ENCODE assay signal across 22 mouse cellular contexts in the genomic region with DNA sequence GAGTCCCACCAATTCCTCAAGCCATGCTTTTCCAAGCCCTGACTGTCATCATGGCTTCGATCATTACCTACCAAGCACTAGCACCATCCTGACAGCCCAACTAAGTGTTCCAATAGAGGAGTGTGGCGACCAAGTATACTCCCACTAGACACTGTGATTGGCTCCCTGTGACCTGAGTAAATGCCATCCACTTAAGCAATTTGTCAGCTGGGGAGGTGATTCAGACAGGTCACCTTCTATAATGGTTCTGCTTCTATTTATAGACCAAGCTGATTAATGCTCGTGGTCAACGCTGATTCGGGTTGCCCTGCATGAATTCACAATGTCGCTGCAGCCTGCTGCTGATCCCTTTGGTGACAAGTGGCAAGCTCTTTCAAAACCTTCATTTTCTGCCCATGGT. TPM values are rescaled to one million over a fixed set of nuclear protein-coding genes. Genes with fewer than 3 reads are reported as not detected.
A peak's percentile ranks its signal among the peaks of the same experiment; 100 is the strongest.
DNase-seq lines count a peak whose midpoint lies in the region; ATAC-seq and TF ChIP-seq lines count a peak whose summit lies in the region.
"Had no signal": no experiment of that assay in that cellular context is flagged by ENCODE, and none has a peak within 500 bp of the region (broad histone marks: within the 10 kb centered on the region; RNA-seq: fewer than 3 reads in every experiment).

No protein-coding gene starts in this region.

- no peaks in the 10 kb centered on the region for H3K4me1 ChIP-seq in forebrain, postnatal 0 days (ENCODE audit: insufficient read depth)
- no peaks in the 10 kb centered on the region for H3K4me1 ChIP-seq in forebrain, embryonic 16.5 days (replicated peaks; ENCODE audit: control insufficient read depth, insufficient read depth, low read length)
- peaks cover 3% of the 10 kb centered on the region; the same call in 1 of the 2 replicates for H3K4me1 ChIP-seq in kidney, adult 2 months (ENCODE audit: control insufficient read depth, insufficient read depth, low read length)
- peaks cover 9% of the 10 kb centered on the region for H3K4me1 ChIP-seq in heart, embryonic 10.5 days
- H3K4me1 ChIP-seq: embryonic facial prominence, embryonic 15.5 days; forebrain, embryonic 10.5 days; liver, embryonic 12.5 days had no signal

- WGBS in forebrain, postnatal 0 days: 68% methylated on average over 6 of the region's 6 CpGs
- WGBS in forebrain, embryonic 16.5 days: 81% methylated on average over 6 of the region's 6 CpGs
- WGBS in kidney, adult 2 months: 53% methylated on average over 6 of the region's 6 CpGs
- 50% methylated on average over 6 of the region's 6 CpGs for WGBS in heart, embryonic 10.5 days

- no peak for TF ChIP-seq CTCF in forebrain, postnatal 0 days (IDR thresholded peaks at IDR 0.05; ENCODE audit: low read depth)
- TF ChIP-seq CTCF in kidney, adult 2 months (conservative IDR thresholded peaks at IDR 0.05; ENCODE audit: insufficient read depth, insufficient read length, low read depth, low read length): no peak
- TF ChIP-seq CTCF in layer of hippocampus, adult 2 months (conservative IDR thresholded peaks at IDR 0.05): no peak

- no peak overlapping the region for H3K27ac ChIP-seq in forebrain, postnatal 0 days (ENCODE audit: low read depth, low read length)
- H3K27ac ChIP-seq in forebrain, embryonic 16.5 days (ENCODE audit: low read length): no peak overlapping the region
- 0 out of 2 replicates have a peak overlapping the region, but pooled peaks have one; percentile 11 for H3K27ac ChIP-seq in kidney, adult 2 months (ENCODE audit: insufficient read depth, low read depth, low read length)
- 0 out of 2 replicates have a peak overlapping the region, but pooled peaks have one; percentile 30 for H3K27ac ChIP-seq in heart, embryonic 10.5 days
- no peak overlapping the region for H3K27ac ChIP-seq in layer of hippocampus, adult 2 months
- H3K27ac ChIP-seq: embryonic facial prominence, embryonic 15.5 days; forebrain, embryonic 10.5 days; left cerebral cortex, adult 2 months; liver, embryonic 12.5 days had no signal

- H3K27me3 ChIP-seq in forebrain, postnatal 0 days (ENCODE audit: insufficient read depth, low read length): no peaks in the 10 kb centered on the region
- H3K27me3 ChIP-seq in forebrain, embryonic 16.5 days (replicated peaks; ENCODE audit: control insufficient read depth, insufficient read depth, low read length): no peaks in the 10 kb centered on the region
- H3K27me3 ChIP-seq in kidney, adult 2 months (replicated peaks; ENCODE audit: control insufficient read depth, insufficient read depth, low read length): no peaks in the 10 kb centered on the region
- H3K27me3 ChIP-seq in heart, embryonic 10.5 days (ENCODE audit: insufficient read depth, poor library complexity, severe bottlenecking): no peaks in the 10 kb centered on the region
- H3K27me3 ChIP-seq: embryonic facial prominence, embryonic 15.5 days; liver, embryonic 12.5 days had no signal

- TF ChIP-seq POLR2A in kidney, adult 2 months (IDR thresholded peaks at IDR 0.05; ENCODE audit: low read depth, low read length): no peak

- H3K4me2 ChIP-seq in forebrain, postnatal 0 days (ENCODE audit: low read depth): no peak overlapping the region
- no peak overlapping the region for H3K4me2 ChIP-seq in forebrain, embryonic 16.5 days (ENCODE audit: low read length)
- H3K4me2 ChIP-seq: embryonic facial prominence, embryonic 15.5 days; liver, embryonic 12.5 days; lung, embryonic 14.5 days; midbrain, embryonic 11.5 days had no signal

- no peak overlapping the region for H3K4me3 ChIP-seq in forebrain, postnatal 0 days (ENCODE audit: low read depth, low read length)
- H3K4me3 ChIP-seq in forebrain, embryonic 16.5 days (replicated peaks; ENCODE audit: low read length): no peak overlapping the region
- no peak overlapping the region for H3K4me3 ChIP-seq in kidney, adult 2 months (ENCODE audit: insufficient read depth, low read depth, low read length)
- H3K4me3 ChIP-seq in heart, embryonic 10.5 days: no peak overlapping the region
- H3K4me3 ChIP-seq in layer of hippocampus, adult 2 months: no peak overlapping the region
- H3K4me3 ChIP-seq: embryonic facial prominence, embryonic 15.5 days; forebrain, embryonic 10.5 days; left cerebral cortex, adult 2 months; liver, embryonic 12.5 days had no signal

- H3K36me3 ChIP-seq in forebrain, postnatal 0 days (ENCODE audit: insufficient read depth): no peaks in the 10 kb centered on the region
- H3K36me3 ChIP-seq in forebrain, embryonic 16.5 days (ENCODE audit: control insufficient read depth, insufficient read depth): no peaks in the 10 kb centered on the region
- H3K36me3 ChIP-seq in kidney, adult 2 months (ENCODE audit: control insufficient read depth, insufficient read depth, low read length): no peaks in the 10 kb centered on the region
- H3K36me3 ChIP-seq in heart, embryonic 10.5 days: no peaks in the 10 kb centered on the region
- H3K36me3 ChIP-seq: embryonic facial prominence, embryonic 15.5 days; forebrain, embryonic 10.5 days; liver, embryonic 12.5 days had no signal

- peak; percentile 61 for ATAC-seq in forebrain, postnatal 0 days
- ATAC-seq in forebrain, embryonic 16.5 days: no peak
- no peak for ATAC-seq in megakaryocyte, adult 5-6 weeks (ENCODE audit: poor library complexity, severe bottlenecking)
- ATAC-seq: activated CD4-positive, CD25-positive, alpha-beta regulatory T cell, adult 4 months; liver, embryonic 12.5 days had no signal

- no peaks in the 10 kb centered on the region for H3K9me3 ChIP-seq in forebrain, postnatal 0 days (ENCODE audit: low read length)
- no peaks in the 10 kb centered on the region for H3K9me3 ChIP-seq in forebrain, embryonic 16.5 days (ENCODE audit: control insufficient read depth, low read length)
- H3K9me3 ChIP-seq in heart, embryonic 10.5 days: no peaks in the 10 kb centered on the region
- H3K9me3 ChIP-seq: embryonic facial prominence, embryonic 15.5 days; forebrain, embryonic 10.5 days; liver, embryonic 12.5 days had no signal

- H3K9ac ChIP-seq in forebrain, postnatal 0 days: no peak overlapping the region
- no peak overlapping the region for H3K9ac ChIP-seq in forebrain, embryonic 16.5 days (replicated peaks; ENCODE audit: low read depth, low read length)
- H3K9ac ChIP-seq: embryonic facial prominence, embryonic 15.5 days; liver, embryonic 12.5 days; lung, embryonic 14.5 days had no signal

- intact Hi-C loops in heart, postnatal 10 days (cut with DNase I): no loop called here

- no peak for DNase-seq in forebrain, postnatal 0 days
- DNase-seq in kidney, adult 2 months: peak; percentile 32
- DNase-seq in kidney, postnatal 10 days: no peak
- DNase-seq in heart, embryonic 10.5 days (ENCODE audit: low spot score): no peak
- DNase-seq in heart, postnatal 10 days: peak; percentile 47 to 48
- DNase-seq in layer of hippocampus, adult 2 months (ENCODE audit: low spot score in 2 of 2): no peak
- DNase-seq: adrenal gland, postnatal 25 days; cerebellum, postnatal 10 days; embryo, embryonic 11 days; gastrocnemius, postnatal 25 days; lung, embryonic 14.5 days; lung, postnatal 4 days; thymus, postnatal 4 days had no signal

RNA-seq across cellular contexts. Expression of a gene that starts 37.4 kb away (rescaled TPM):
- total RNA-seq in forebrain, postnatal 0 days (2014; rRNA removed): 0.71 and 0.85 TPM in 2 replicates
- polyA plus RNA-seq in forebrain, postnatal 0 days (2015; fragmentation: Nextera tagmentation; extraction: Ambion mirVana): 0.44 and 0.50 TPM in 2 replicates
- 0.23 and 0.35 TPM in 2 replicates for polyA plus RNA-seq in forebrain, embryonic 16.5 days (2015; fragmentation: Nextera tagmentation; extraction: Ambion mirVana)
- 1.1 and 1.6 TPM in 2 replicates for polyA plus RNA-seq in kidney, adult 2 months (2012; rRNA removed)
- polyA plus RNA-seq in heart, embryonic 10.5 days (2016; fragmentation: Nextera tagmentation; extraction: Ambion mirVana): 0.06 TPM in 2 replicates
- total RNA-seq in heart, postnatal 10 days (2021): under 1 TPM; 0.12 to 0.24 TPM
- 10 to 100 TPM; 81.8 to 82.2 TPM for total RNA-seq in layer of hippocampus, adult 2 months (2021)
- total RNA-seq in megakaryocyte, adult 5-6 weeks (2015): not detected in 2 replicates
- total RNA-seq in megakaryocyte, adult 5-6 weeks (2017): not detected in 2 replicates
- polyA plus RNA-seq: testis, adult 2 months had no signal

RNA-seq across cellular contexts. Expression of a gene that starts 40.3 kb away (rescaled TPM):
- 8.9 and 10.4 TPM in 2 replicates for total RNA-seq in forebrain, postnatal 0 days (2014; rRNA removed)
- 10.6 and 12.2 TPM in 2 replicates for polyA plus RNA-seq in forebrain, postnatal 0 days (2015; fragmentation: Nextera tagmentation; extraction: Ambion mirVana)
- polyA plus RNA-seq in forebrain, embryonic 16.5 days (2015; fragmentation: Nextera tagmentation; extraction: Ambion mirVana): 8.3 and 10.1 TPM in 2 replicates
- 850 and 987 TPM in 2 replicates for polyA plus RNA-seq in kidney, adult 2 months (2012; rRNA removed)
- 9.9 and 14.7 TPM in 2 replicates for polyA plus RNA-seq in heart, embryonic 10.5 days (2016; fragmentation: Nextera tagmentation; extraction: Ambion mirVana)
- 1 to 10 TPM; 6.0 to 7.3 TPM for total RNA-seq in heart, postnatal 10 days (2021)
- 10 to 100 TPM; 20.7 to 21.0 TPM for total RNA-seq in layer of hippocampus, adult 2 months (2021)
- not detected in 2 replicates for total RNA-seq in megakaryocyte, adult 5-6 weeks (2015)
- 0.77 TPM in 1 of 2 replicates, not detected in the other for total RNA-seq in megakaryocyte, adult 5-6 weeks (2017)

Comparison
In these comparisons a context has a peak if more than half of its experiments do, and no peak if none do; other contexts are left out.
1. DNase-seq: peak in kidney, adult 2 months (single experiment) and heart, postnatal 10 days (2 of 2); none in forebrain, postnatal 0 days (single experiment), kidney, postnatal 10 days (single experiment), heart, embryonic 10.5 days (single experiment) and layer of hippocampus, adult 2 months (0 of 2).
2. H3K27ac ChIP-seq: peak in kidney, adult 2 months (single experiment) and heart, embryonic 10.5 days (single experiment); none in forebrain, postnatal 0 days (single experiment), forebrain, embryonic 16.5 days (single experiment) and layer of hippocampus, adult 2 months (single experiment).
3. RNA of a gene that starts 37.4 kb away (total RNA-seq): 81.8 to 82.2 TPM in layer of hippocampus, adult 2 months; 0.71 to 0.85 TPM in forebrain, postnatal 0 days, 0.12 to 0.24 TPM in heart, postnatal 10 days and not detected in megakaryocyte, adult 5-6 weeks; every median in the first group is over 10 times any median in the second.